Mouse (Mus musculus) neural tube, embryonic 11.5 days (tissue): Measurements from ENCODE around the gene Sp6. TPM values are rescaled to one million over a fixed set of nuclear protein-coding genes. Genes with fewer than 3 reads are reported as not detected.

Experiments used
- ATAC-seq: fragments of 200-750 bp; cut with Nextera tagmentation; 2 replicates; pipeline ENCODE4 v1.8.0; 2017; ENCODE audit warnings: moderate number of reproducible peaks, mild to moderate bottlenecking, moderate TSS enrichment, moderate library complexity; ENCODE audit not compliant: insufficient read depth, low FRiP score, low TSS enrichment
- DNase-seq: peaks from one replicate; pipeline ENCODE4 v3.0.0-alpha.2; 2015; ENCODE audit warnings: low spot score
- H3K27ac ChIP-seq: fragments of 300-500 bp; sonication (generic); 2 replicates; pipeline ENCODE4 v1.5.1; 2014; ENCODE audit warnings: low read depth, mild to moderate bottlenecking, low read length
- H3K27me3 ChIP-seq: fragments of 300-500 bp; sonication (generic); 2 replicates; pipeline ENCODE4 v1.6.1; 2014; ENCODE audit warnings: mild to moderate bottlenecking, low read length, mixed read lengths; ENCODE audit not compliant: control insufficient read depth, insufficient read depth
- H3K36me3 ChIP-seq: fragments of 300-500 bp; sonication (generic); 2 replicates; pipeline ENCODE4 v1.6.1; 2014; ENCODE audit warnings: mild to moderate bottlenecking, low read length, moderate library complexity, mixed read lengths; ENCODE audit not compliant: control insufficient read depth, insufficient read depth
- H3K4me1 ChIP-seq: fragments of 300-500 bp; sonication (generic); 2 replicates; pipeline ENCODE4 v1.6.1; 2014; ENCODE audit warnings: low read length, mixed read lengths; ENCODE audit not compliant: control insufficient read depth, insufficient read depth
- H3K4me2 ChIP-seq: fragments of 300-500 bp; sonication (generic); 2 replicates; pipeline ENCODE4 v1.6.1; 2014; ENCODE audit warnings: low read depth, mild to moderate bottlenecking, moderate library complexity
- H3K4me3 ChIP-seq: fragments of 300-500 bp; sonication (generic); 2 replicates; pipeline ENCODE4 v1.5.1; 2014; ENCODE audit warnings: low read depth, low read length
- H3K9ac ChIP-seq: fragments of 300-500 bp; sonication (generic); 2 replicates; pipeline ENCODE4 v1.6.1; 2014; ENCODE audit warnings: mild to moderate bottlenecking, low read length
- H3K9me3 ChIP-seq: fragments of 300-500 bp; sonication (generic); 2 replicates; pipeline ENCODE4 v1.6.1; 2016; ENCODE audit warnings: low read length; ENCODE audit not compliant: control insufficient read depth
- WGBS: fragments of 180-500 bp; shearing (Covaris S2); extraction: QIAGEN DNeasy Blood & Tissue Kit; methylation state at CpG from one replicate; pipeline ENCODE4 v1.1.7; 2014; 5-methylcytosine and 5-hydroxymethylcytosine counted together
- polyA plus RNA-seq: library from polyadenylated mRNA; unstranded; fragments of >200 nt; fragmentation: Nextera tagmentation; extraction: Ambion mirVana; gene quantifications from 2 replicates; pipeline ENCODE4 v1.2.1, GENCODE M21; 2014

Sp6 gene
- polyA plus RNA-seq, 1 experiment from 2014 or later: 0.09 TPM

DNA sequence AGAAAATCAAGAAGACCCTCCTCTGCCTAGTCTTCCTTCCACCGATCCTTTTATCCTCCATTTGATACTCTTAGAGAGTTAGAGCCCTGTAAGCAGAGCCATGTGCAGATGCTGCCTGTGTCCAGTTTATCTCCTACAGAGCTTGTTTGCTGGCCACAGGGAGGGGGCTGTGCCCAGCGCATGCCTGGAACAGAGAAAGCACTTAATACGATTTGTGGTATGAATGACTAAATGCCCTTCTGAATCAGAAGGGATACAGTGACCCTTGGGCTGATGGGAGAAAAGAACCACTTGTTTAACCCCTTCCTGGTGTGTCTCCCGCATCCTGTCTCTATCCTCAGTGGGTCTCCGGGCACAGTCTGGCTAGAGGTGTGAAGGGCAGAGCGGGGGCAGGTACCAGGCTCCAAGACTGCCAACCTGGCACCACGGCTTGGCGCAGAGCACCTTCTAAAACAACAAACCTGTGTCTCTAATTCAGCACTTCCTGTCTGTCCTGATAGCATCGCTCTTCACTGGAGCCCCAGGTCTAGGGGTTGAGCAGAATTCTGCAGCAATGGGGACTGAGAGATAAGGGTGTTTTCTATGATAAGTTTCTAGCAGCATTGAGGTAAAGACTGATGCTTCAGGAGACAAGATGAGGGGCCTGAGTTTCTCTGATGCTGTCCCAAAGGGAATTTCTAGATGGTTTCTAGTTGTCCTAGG, 6.0 kb upstream of the Sp6 start:
- no peak overlapping the region for H3K4me2 ChIP-seq
- DNase-seq: no peak
- H3K36me3 ChIP-seq: no peaks in the 10 kb centered on the region
- no peak overlapping the region for H3K4me3 ChIP-seq
- WGBS: 82% methylated on average over 9 of the region's 9 CpGs
- H3K27me3 ChIP-seq: peaks cover 5% of the 10 kb centered on the region; the same call in 1 of the 2 replicates
- H3K9ac ChIP-seq: no peak overlapping the region
- no peaks in the 10 kb centered on the region for H3K9me3 ChIP-seq
- no peak for ATAC-seq
- no peaks in the 10 kb centered on the region for H3K4me1 ChIP-seq
- no peak overlapping the region for H3K27ac ChIP-seq

DNA sequence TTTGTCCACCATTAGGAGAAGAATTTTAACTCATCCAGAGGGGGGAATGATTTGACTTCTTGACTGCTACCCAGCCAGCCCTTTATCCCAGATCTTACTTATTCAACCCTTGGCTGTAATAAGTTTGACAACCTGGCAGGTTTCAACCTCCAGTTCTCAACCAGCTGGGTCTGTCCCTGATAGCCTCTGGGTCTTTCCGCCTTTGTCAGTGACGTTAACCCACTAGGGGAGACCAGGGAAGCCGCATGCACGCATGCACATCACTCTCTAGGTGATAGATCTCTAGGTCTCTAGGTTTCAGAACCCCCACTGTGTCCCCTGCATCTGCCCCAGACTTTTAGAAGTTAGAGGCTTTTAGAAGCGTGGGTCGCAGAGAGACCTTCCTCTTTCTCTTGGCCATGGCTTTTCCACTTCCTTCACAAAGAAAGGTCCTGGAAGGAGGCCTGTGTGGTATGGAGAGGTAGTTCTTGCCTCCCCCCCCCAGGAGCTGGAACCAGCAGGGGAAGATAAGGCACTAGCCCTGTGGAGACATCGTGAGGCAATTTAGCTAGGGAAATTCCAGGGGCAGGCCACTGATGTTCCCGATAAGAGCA, 3.9 kb upstream of the Sp6 start:
- H3K27me3 ChIP-seq: peaks cover 5% of the 10 kb centered on the region; the same call in 1 of the 2 replicates
- 57% methylated on average over 8 of the region's 8 CpGs for WGBS
- no peak overlapping the region for H3K9ac ChIP-seq
- no peaks in the 10 kb centered on the region for H3K9me3 ChIP-seq
- no peak overlapping the region for H3K4me3 ChIP-seq
- H3K4me2 ChIP-seq: no peak overlapping the region
- H3K4me1 ChIP-seq: no peaks in the 10 kb centered on the region
- no peak overlapping the region for H3K27ac ChIP-seq
- DNase-seq: no peak
- no peaks in the 10 kb centered on the region for H3K36me3 ChIP-seq
- no peak for ATAC-seq

DNA sequence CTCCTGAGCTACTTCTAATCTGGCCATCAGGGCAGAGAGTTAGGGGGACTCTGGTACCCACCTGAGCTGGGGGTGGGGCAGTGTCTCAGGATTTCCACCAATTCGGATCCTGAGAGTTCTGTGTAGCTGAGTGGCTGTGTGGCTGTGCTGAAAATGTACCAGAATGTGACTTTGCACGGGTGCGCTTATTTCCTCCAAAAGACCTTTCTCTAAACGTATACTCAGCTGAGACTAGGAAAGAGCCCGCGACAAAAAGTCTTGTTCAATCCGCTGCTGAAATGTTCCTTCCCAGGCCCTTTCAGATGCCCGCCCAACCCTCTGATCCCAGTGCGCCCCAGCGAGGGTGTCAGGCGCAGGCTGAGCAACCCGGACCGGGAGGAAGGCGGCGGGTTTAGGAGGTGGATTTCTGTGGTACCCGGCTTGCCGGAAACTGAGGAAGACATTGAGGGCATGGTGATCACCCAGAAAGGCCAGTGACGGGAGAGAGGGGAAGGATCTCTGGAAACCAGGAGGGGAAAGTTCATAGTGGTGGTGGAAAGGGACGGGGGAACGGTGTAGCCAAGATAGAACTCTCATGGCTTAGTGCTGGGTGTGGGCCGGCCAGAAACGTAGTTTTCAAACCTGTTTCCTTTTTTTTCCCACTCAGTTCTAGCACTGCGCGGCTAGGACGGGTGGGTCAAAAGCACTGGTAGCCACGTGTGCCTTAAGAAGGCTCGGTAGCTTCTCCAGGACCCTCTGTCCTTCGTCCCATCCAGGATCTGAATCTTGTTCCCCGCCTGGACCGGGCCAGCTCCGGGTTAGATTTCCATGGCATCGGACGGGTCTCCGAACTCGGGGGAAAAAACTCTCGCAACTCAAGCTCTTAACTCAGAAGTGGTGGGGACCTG, 4.7 kb downstream of the Sp6 start:
- DNase-seq (peak; percentile 32), ATAC-seq (no peak)
- peak overlapping the region; percentile 20 for H3K4me3 ChIP-seq
- H3K9ac ChIP-seq: no peak overlapping the region
- H3K27ac ChIP-seq: no peak overlapping the region
- no peaks in the 10 kb centered on the region for H3K9me3 ChIP-seq
- H3K4me2 ChIP-seq: peak overlapping the region; percentile 38
- H3K4me1 ChIP-seq: peaks cover 9% of the 10 kb centered on the region
- WGBS: 1% methylated on average over 36 of the region's 36 CpGs
- peaks cover 78% of the 10 kb centered on the region for H3K27me3 ChIP-seq
- H3K36me3 ChIP-seq: no peaks in the 10 kb centered on the region

DNA sequence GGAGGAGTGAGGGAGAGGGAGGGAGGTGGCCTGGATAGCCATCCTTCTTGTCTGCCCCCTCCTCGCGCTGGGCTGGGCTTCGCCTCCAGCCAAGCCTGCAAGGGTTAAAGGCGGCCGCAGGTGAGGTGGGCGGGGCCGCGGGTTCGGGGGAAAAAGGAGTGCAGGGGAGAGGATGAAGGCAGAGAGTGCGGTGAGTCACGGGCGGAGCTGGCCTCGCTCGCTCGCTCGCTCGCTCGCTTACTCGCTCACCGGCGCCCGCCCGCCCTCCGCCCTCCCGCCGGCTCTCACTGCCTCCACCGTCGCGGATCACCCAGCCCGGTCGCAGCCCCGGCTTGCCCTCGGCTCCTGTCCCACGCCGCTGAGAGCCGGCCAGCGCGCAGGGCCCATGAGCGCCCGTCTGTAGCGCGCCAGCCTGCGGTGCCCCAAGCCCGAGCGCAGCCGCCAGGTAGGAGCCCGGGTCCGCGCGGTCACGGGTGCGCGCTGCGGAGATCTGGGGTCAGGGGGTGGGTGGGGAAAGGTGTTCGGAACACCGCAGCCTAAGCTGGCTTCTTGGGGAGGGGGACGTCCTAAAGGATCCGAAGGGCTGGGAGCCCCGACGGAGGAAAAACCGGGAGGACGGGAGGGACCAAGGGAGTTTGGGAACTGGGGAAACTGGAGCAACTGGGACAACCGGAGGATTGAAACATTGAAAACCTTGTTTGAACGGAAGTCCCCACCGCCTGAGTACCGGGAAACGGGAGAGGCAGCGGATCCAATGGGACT, 5.6 kb downstream of the Sp6 start:
- no peak overlapping the region for H3K27ac ChIP-seq
- H3K9ac ChIP-seq: no peak overlapping the region
- no peaks in the 10 kb centered on the region for H3K9me3 ChIP-seq
- peak overlapping the region; percentile 20 for H3K4me3 ChIP-seq
- ATAC-seq (no peak), DNase-seq (peak; percentile 20)
- no peaks in the 10 kb centered on the region for H3K36me3 ChIP-seq
- peaks cover 9% of the 10 kb centered on the region for H3K4me1 ChIP-seq
- under 1% methylated on average over 52 of the region's 68 CpGs for WGBS
- H3K27me3 ChIP-seq: peaks cover 83% of the 10 kb centered on the region
- peak overlapping the region; percentile 38 for H3K4me2 ChIP-seq

DNA sequence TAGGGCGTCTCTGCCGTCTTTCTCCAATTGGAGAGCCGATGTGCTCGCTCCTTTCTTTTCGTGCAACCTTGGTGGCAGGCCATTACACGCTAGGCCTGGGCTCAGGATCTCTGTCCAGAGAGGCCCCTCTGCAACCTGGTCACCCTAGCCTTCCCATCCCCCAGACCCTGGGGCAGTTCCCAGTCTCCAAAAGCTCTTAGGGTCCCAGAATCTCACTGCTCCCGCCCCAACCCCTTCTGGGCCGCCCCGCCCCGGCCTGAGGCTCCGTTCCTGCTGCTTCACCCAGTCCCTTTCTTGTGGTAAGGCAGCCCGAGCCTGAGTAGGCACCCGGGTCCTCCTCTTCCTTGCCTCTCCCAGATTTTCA, 6.1 kb downstream of the Sp6 start:
- Histone ChIP-seq H3K27ac (no peak overlapping the region), H3K4me2 (no peak overlapping the region), H3K4me3 (no peak overlapping the region), H3K27me3 (peaks cover 85% of the 10 kb centered on the region), H3K9ac (no peak overlapping the region), H3K9me3 (no peaks in the 10 kb centered on the region), H3K4me1 (peaks cover 9% of the 10 kb centered on the region), H3K36me3 (no peaks in the 10 kb centered on the region)
- no peak for ATAC-seq
- DNase-seq: peak; percentile 19
- 1% methylated on average over 13 of the region's 13 CpGs for WGBS

DNA sequence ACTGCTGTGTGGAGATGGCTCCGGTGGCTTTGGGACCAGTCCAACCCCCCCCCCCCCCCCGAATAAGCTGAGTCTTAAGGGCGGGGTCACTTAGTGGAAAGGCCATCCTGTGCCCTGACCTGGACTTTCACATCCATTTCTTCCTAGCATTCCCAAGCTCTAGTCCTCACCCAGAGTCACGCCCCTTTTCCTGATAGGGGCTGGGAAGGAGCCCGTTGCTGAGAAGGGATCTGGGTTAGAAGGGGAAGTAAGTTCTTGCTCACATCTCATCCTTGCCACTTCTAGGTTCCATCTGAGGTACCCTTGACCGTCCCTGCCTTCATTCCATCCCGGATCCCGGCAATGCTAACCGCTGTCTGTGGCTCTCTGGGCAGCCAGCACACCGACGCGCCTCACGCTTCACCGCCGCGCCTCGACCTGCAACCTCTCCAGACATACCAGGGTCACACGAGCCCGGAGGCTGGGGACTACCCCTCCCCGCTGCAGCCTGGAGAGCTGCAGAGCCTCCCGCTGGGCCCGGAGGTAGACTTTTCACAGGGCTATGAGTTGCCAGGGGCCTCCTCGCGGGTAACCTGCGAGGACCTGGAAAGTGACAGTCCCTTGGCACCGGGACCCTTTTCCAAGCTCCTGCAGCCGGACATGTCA, 8.0 kb downstream of the Sp6 start:
- H3K4me2 ChIP-seq: peak overlapping the region; percentile 83; the same call in 1 of the 2 replicates
- peaks cover 73% of the 10 kb centered on the region for H3K27me3 ChIP-seq
- ATAC-seq (0 out of 2 replicates have a peak, but pooled peaks have one; percentile 9), DNase-seq (no peak)
- no peak overlapping the region for H3K27ac ChIP-seq
- H3K36me3 ChIP-seq: no peaks in the 10 kb centered on the region
- 1% methylated on average over 27 of the region's 27 CpGs for whole genome bisulfite sequencing
- H3K9ac ChIP-seq: peak overlapping the region; percentile 59
- H3K4me1 ChIP-seq: peaks cover 12% of the 10 kb centered on the region
- no peaks in the 10 kb centered on the region for H3K9me3 ChIP-seq
- H3K4me3 ChIP-seq: peak overlapping the region; percentile 45

DNA sequence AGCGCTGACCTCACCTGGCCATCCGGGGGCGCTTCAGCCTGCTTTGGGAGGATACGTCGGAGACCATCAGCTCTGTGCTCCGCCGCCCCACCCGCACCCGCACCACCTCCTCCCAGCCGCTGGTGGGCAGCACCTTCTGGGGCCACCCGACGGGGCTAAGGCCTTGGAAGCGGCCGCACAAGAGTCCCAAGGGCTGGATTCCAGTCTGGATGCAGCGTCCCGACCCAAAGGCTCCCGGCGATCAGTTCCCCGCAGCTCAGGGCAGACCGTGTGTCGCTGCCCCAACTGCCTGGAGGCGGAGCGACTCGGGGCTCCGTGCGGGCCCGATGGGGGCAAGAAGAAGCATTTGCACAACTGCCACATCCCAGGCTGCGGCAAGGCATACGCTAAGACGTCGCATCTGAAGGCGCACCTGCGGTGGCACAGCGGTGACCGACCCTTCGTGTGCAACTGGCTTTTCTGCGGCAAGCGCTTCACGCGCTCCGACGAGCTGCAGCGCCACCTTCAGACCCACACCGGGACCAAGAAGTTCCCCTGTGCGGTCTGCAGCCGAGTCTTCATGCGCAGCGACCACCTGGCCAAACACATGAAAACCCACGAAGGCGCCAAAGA, 8.8 kb downstream of the Sp6 start:
- peak; percentile 82 for DNase-seq
- H3K4me1 ChIP-seq: peaks cover 12% of the 10 kb centered on the region
- ATAC-seq: peak; percentile 45

More for the DNA sequence above, 8.8 kb downstream of the Sp6 start:
- Histone ChIP-seq H3K27ac (no peak overlapping the region), H3K4me3 (peak overlapping the region; percentile 45), H3K9ac (peak overlapping the region; percentile 59), H3K4me2 (peak overlapping the region; percentile 83), H3K9me3 (no peaks in the 10 kb centered on the region), H3K27me3 (peaks cover 66% of the 10 kb centered on the region), H3K36me3 (no peaks in the 10 kb centered on the region)
- under 1% methylated on average over 49 of the region's 50 CpGs for WGBS
